Mouse (Mus musculus) heart, adult 2 months (tissue): ENCODE results near the gene Nrxn3. TPM values are rescaled to one million over a fixed set of nuclear protein-coding genes. Genes with fewer than 3 reads are reported as not detected.

ENCODE experiments used
- DNase-seq, 2 experiments: peaks; one replicate each; pipeline ENCODE4 v3.0.0; 2021
- H3K27ac ChIP-seq: fragments of 200-600 bp; 2 replicates; pipeline ENCODE4 v1.8.1; 2022
- H3K27me3 ChIP-seq: fragments of 200-500 bp; 2 replicates; pipeline ENCODE4 v1.6.1; 2012; ENCODE audit warnings: mild to moderate bottlenecking, low read length, inconsistent platforms, mixed read lengths; ENCODE audit not compliant: control insufficient read depth, insufficient read depth
- H3K36me3 ChIP-seq: fragments of 200-500 bp; 2 replicates; pipeline ENCODE4 v1.6.1; 2012; ENCODE audit warnings: low read length, inconsistent platforms; ENCODE audit not compliant: control insufficient read depth, insufficient read depth
- H3K4me1 ChIP-seq: fragments of 200-500 bp; 2 replicates; pipeline ENCODE4 v1.6.1; 2011; ENCODE audit warnings: low read length; ENCODE audit not compliant: control insufficient read depth, insufficient read depth
- H3K4me3 ChIP-seq: fragments of 200-600 bp; 2 replicates; pipeline ENCODE4 v1.8.1; 2022
- H3K79me2 ChIP-seq: fragments of 200-500 bp; replicated peaks from 2 replicates; pipeline ENCODE4 v1.6.1; 2012; ENCODE audit warnings: mild to moderate bottlenecking, inconsistent platforms, low read length, moderate library complexity, mixed read lengths; ENCODE audit not compliant: control insufficient read depth, insufficient read depth
- H3K9ac ChIP-seq: fragments of 200-500 bp; 2 replicates; pipeline ENCODE4 v1.6.1; 2012; ENCODE audit warnings: low read depth, mild to moderate bottlenecking, control low read depth, inconsistent platforms, low read length, mixed read lengths
- CTCF ChIP-seq: fragments of 200-600 bp; IDR thresholded peaks from 2 replicates; pipeline ENCODE4 v1.8.1; 2022; ENCODE audit warnings: antibody characterized with exemption, mild to moderate bottlenecking, moderate library complexity
- EP300 ChIP-seq: fragments of 200-500 bp; IDR thresholded peaks from 2 replicates; pipeline ENCODE4 v1.6.1; 2011; ENCODE audit warnings: low read depth, low read length, control low read depth; ENCODE audit not compliant: insufficient read depth
- POLR2A ChIP-seq: fragments of 200-500 bp; IDR thresholded peaks from 2 replicates; pipeline ENCODE4 v1.6.1; 2011; ENCODE audit warnings: mild to moderate bottlenecking, low read depth, low read length, control low read depth; ENCODE audit not compliant: insufficient read depth
- WGBS: fragments of 180-500 bp; shearing (Covaris S2); methylation state at CpG from one replicate; pipeline ENCODE4 v1.1.7; 2018; 5-methylcytosine and 5-hydroxymethylcytosine counted together
- intact Hi-C: fragments of 180-260 bp; cut with DNase I; formaldehyde crosslinking; loops from one replicate; pipeline ENCODE4 v1.15.1; 2025
- polyA plus RNA-seq: library from polyadenylated mRNA; depleted of rRNA; stranded (reverse); fragments of >200 nt; gene quantifications from 2 replicates; pipeline ENCODE4 v1.2.3, GENCODE M21; 2012
- total RNA-seq, 2 experiments: library from RNA; stranded (reverse); gene quantifications; 2 replicates each; pipeline ENCODE4 v1.2.3; 2021

Gene Nrxn3
- total and polyA plus RNA-seq, 3 experiments, result 0.18 to 0.31 TPM; not detected in 1

GRCm38 (mm10) chr12:89383254-89383653 is 660.6 kb downstream of the Nrxn3 start:
- H3K4me1 ChIP-seq, result no peaks in the 10 kb centered on the region
- TF ChIP-seq CTCF (peak; percentile 33), EP300 (no peak)
- no peaks in the 10 kb centered on the region for H3K79me2 ChIP-seq
- H3K27me3 ChIP-seq, result no peaks in the 10 kb centered on the region
- no peaks in the 10 kb centered on the region for H3K36me3 ChIP-seq
- DNase-seq, result no peak
- no peak overlapping the region for H3K4me3 ChIP-seq
- intact Hi-C loops, result no loop called here
- H3K27ac ChIP-seq, result no peak overlapping the region
- H3K9ac ChIP-seq, result no peak overlapping the region
- WGBS, result 13% methylated on average over 3 of the region's 3 CpGs

GRCm38 (mm10) chr12:89395121-89395792 is 672.6 kb downstream of the Nrxn3 start:
- WGBS, result 49% methylated on average over 3 of the region's 3 CpGs
- intact Hi-C loops, result no loop called here

GRCm38 (mm10) chr12:89436519-89436918 is 713.8 kb downstream of the Nrxn3 start:
- TF ChIP-seq POLR2A (no peak), CTCF (no peak)
- Histone ChIP-seq H3K27me3 (no peaks in the 10 kb centered on the region), H3K9ac (no peak overlapping the region)

More at GRCm38 (mm10) chr12:89395121-89395792, 672.6 kb downstream of the Nrxn3 start:
- no peak for DNase-seq
- Histone ChIP-seq H3K79me2 (no peaks in the 10 kb centered on the region), H3K36me3 (no peaks in the 10 kb centered on the region), H3K4me1 (no peaks in the 10 kb centered on the region), H3K27me3 (no peaks in the 10 kb centered on the region), H3K27ac (no peak overlapping the region), H3K9ac (no peak overlapping the region), H3K4me3 (no peak overlapping the region)
- no peak for TF ChIP-seq POLR2A
- TF ChIP-seq EP300, result no peak
- TF ChIP-seq CTCF, result peak; percentile 75

GRCm38 (mm10) chr12:89442323-89443038 is 719.8 kb downstream of the Nrxn3 start:
- no peak overlapping the region for H3K27ac ChIP-seq
- intact Hi-C loops, result no loop called here
- H3K79me2 ChIP-seq, result no peaks in the 10 kb centered on the region
- no peaks in the 10 kb centered on the region for H3K4me1 ChIP-seq
- no peaks in the 10 kb centered on the region for H3K27me3 ChIP-seq
- 65% methylated on average over 2 of the region's 2 CpGs for WGBS
- H3K4me3 ChIP-seq, result no peak overlapping the region
- no peak for TF ChIP-seq EP300
- no peak for TF ChIP-seq POLR2A
- no peak for TF ChIP-seq CTCF
- no peak overlapping the region for H3K9ac ChIP-seq
- DNase-seq, result no peak
- H3K36me3 ChIP-seq, result no peaks in the 10 kb centered on the region

More at GRCm38 (mm10) chr12:89436519-89436918, 713.8 kb downstream of the Nrxn3 start:
- H3K27ac ChIP-seq, result no peak overlapping the region
- no peaks in the 10 kb centered on the region for H3K4me1 ChIP-seq
- H3K4me3 ChIP-seq, result no peak overlapping the region
- intact Hi-C loops, result no loop called here
- no peaks in the 10 kb centered on the region for H3K36me3 ChIP-seq
- no peaks in the 10 kb centered on the region for H3K79me2 ChIP-seq
- no peak for DNase-seq

- TF ChIP-seq POLR2A (no peak), CTCF (peak; percentile 76), EP300 (no peak)
- WGBS, result 0% methylated on average over 2 of the region's 2 CpGs
- no peak overlapping the region for H3K9ac ChIP-seq
- H3K36me3 ChIP-seq, result no peaks in the 10 kb centered on the region
- no peak overlapping the region for H3K4me3 ChIP-seq
- no peaks in the 10 kb centered on the region for H3K27me3 ChIP-seq
- no peaks in the 10 kb centered on the region for H3K79me2 ChIP-seq
- no peaks in the 10 kb centered on the region for H3K4me1 ChIP-seq
- no peak overlapping the region for H3K27ac ChIP-seq
- intact Hi-C loops, result no loop called here
- DNase-seq, result no peak
These were observed 728.1 kb downstream of the Nrxn3 start for GRCm38 (mm10) chr12:89450667-89451298.

- H3K9ac ChIP-seq, result no peak overlapping the region
- WGBS, result 35% methylated on average over 2 of the region's 2 CpGs
- intact Hi-C loops, result loop anchor here (10.0 kb wide), 1 partner anchor 1855 kb away; no protein-coding TSS in a partner anchor
- H3K4me3 ChIP-seq, result no peak overlapping the region
- no peaks in the 10 kb centered on the region; the same call in 1 of the 2 replicates for H3K4me1 ChIP-seq
- peak overlapping the region; percentile 18 for H3K27ac ChIP-seq
- peak; percentile 62 to 65 for DNase-seq
- H3K27me3 ChIP-seq, result no peaks in the 10 kb centered on the region
- no peaks in the 10 kb centered on the region for H3K36me3 ChIP-seq
- H3K79me2 ChIP-seq, result no peaks in the 10 kb centered on the region
- TF ChIP-seq EP300 (no peak), CTCF (no peak), POLR2A (no peak)
These were observed 747.5 kb downstream of the Nrxn3 start for GRCm38 (mm10) chr12:89470226-89470625.
